Mouse (Mus musculus) heart, adult 2 months (tissue): Measurements from ENCODE around the gene B3gnt8. TPM values are rescaled to one million over a fixed set of nuclear protein-coding genes. Genes with fewer than 3 reads are reported as not detected.
A peak's percentile ranks its signal among the peaks of the same experiment; 100 is the strongest.

ENCODE experiments used
- DNase-seq, 2 experiments: peaks; one replicate each; pipeline ENCODE4 v3.0.0; 2021
- H3K27ac ChIP-seq: fragments of 200-600 bp; 2 replicates; pipeline ENCODE4 v1.8.1; 2022
- H3K27me3 ChIP-seq: fragments of 200-500 bp; 2 replicates; pipeline ENCODE4 v1.6.1; 2012; ENCODE audit warnings: mild to moderate bottlenecking, low read length, inconsistent platforms, mixed read lengths; ENCODE audit not compliant: control insufficient read depth, insufficient read depth
- H3K36me3 ChIP-seq: fragments of 200-500 bp; 2 replicates; pipeline ENCODE4 v1.6.1; 2012; ENCODE audit warnings: low read length, inconsistent platforms; ENCODE audit not compliant: control insufficient read depth, insufficient read depth
- H3K4me1 ChIP-seq: fragments of 200-500 bp; 2 replicates; pipeline ENCODE4 v1.6.1; 2011; ENCODE audit warnings: low read length; ENCODE audit not compliant: control insufficient read depth, insufficient read depth
- H3K4me3 ChIP-seq: fragments of 200-600 bp; 2 replicates; pipeline ENCODE4 v1.8.1; 2022
- H3K79me2 ChIP-seq: fragments of 200-500 bp; replicated peaks from 2 replicates; pipeline ENCODE4 v1.6.1; 2012; ENCODE audit warnings: mild to moderate bottlenecking, inconsistent platforms, low read length, moderate library complexity, mixed read lengths; ENCODE audit not compliant: control insufficient read depth, insufficient read depth
- H3K9ac ChIP-seq: fragments of 200-500 bp; 2 replicates; pipeline ENCODE4 v1.6.1; 2012; ENCODE audit warnings: low read depth, mild to moderate bottlenecking, control low read depth, inconsistent platforms, low read length, mixed read lengths
- CTCF ChIP-seq: fragments of 200-600 bp; IDR thresholded peaks from 2 replicates; pipeline ENCODE4 v1.8.1; 2022; ENCODE audit warnings: antibody characterized with exemption, mild to moderate bottlenecking, moderate library complexity
- EP300 ChIP-seq: fragments of 200-500 bp; IDR thresholded peaks from 2 replicates; pipeline ENCODE4 v1.6.1; 2011; ENCODE audit warnings: low read depth, low read length, control low read depth; ENCODE audit not compliant: insufficient read depth
- POLR2A ChIP-seq: fragments of 200-500 bp; IDR thresholded peaks from 2 replicates; pipeline ENCODE4 v1.6.1; 2011; ENCODE audit warnings: mild to moderate bottlenecking, low read depth, low read length, control low read depth; ENCODE audit not compliant: insufficient read depth
- WGBS: fragments of 180-500 bp; shearing (Covaris S2); methylation state at CpG from one replicate; pipeline ENCODE4 v1.1.7; 2018; 5-methylcytosine and 5-hydroxymethylcytosine counted together
- intact Hi-C: fragments of 180-260 bp; cut with DNase I; formaldehyde crosslinking; loops from one replicate; pipeline ENCODE4 v1.15.1; 2025
- polyA plus RNA-seq: library from polyadenylated mRNA; depleted of rRNA; stranded (reverse); fragments of >200 nt; gene quantifications from 2 replicates; pipeline ENCODE4 v1.2.3, GENCODE M21; 2012
- total RNA-seq, 2 experiments: library from RNA; stranded (reverse); gene quantifications; 2 replicates each; pipeline ENCODE4 v1.2.3; 2021

B3gnt8 gene
- total and polyA plus RNA-seq, 3 experiments, result 2.3 to 6.4 (median 3.8) TPM

DNA sequence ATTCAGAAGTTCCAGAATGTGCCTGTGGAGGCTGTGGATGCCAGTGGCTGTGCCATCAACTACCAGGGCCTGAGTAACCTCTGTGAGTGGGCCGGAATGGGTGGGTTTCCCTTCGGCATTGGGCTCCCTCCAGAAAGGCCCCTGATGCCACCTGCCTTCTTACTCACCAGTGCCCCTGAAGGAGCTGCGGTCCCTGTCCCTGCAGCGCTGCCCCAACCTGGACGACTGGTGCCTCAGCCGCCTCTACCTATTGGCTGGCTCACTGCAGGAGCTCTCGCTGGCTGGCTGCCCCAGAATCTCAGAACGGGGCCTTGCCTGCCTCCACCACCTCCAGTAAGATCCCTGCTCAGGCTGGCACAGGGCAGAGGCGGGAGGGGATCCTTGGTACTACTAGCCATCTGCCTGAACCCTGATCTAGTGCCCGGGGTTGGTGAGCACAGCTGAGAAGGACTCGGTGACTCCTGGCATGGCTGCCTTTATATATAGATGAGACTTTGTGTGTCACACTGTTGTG, 2.5 kb upstream of the B3gnt8 start:
- WGBS, result 87% methylated on average over 11 of the region's 11 CpGs

DNA sequence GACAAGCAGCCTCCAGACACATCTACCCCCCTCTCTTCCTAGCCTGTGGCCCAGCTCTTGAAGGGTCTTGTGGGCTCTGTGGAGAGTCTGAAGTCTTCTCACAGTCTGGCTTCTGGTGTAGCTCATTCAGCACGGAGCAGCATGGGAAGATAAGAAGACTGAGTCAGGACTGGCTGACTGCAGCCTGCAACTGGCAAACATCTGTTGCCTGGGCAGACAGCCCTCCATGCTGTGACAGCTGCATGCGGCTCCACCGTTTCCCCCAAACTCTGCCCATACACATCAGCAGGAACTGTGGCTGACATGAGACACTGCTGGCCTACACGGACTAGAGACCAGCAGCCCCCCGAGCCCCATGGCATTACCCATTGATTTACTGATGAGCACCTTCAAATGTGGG, 1.6 kb upstream of the B3gnt8 start:
- peaks cover 6% of the 10 kb centered on the region for H3K4me1 ChIP-seq
- WGBS, result 41% methylated on average over 5 of the region's 5 CpGs
- 0 out of 2 replicates have a peak, but pooled peaks have one; percentile 67 for TF ChIP-seq EP300
- TF ChIP-seq CTCF, result no peak
- 0 out of 2 replicates have a peak, but pooled peaks have one; percentile 20 for TF ChIP-seq POLR2A
- no peaks in the 10 kb centered on the region for H3K27me3 ChIP-seq
- H3K4me3 ChIP-seq, result no peak overlapping the region
- H3K79me2 ChIP-seq, result no peaks in the 10 kb centered on the region
- no peaks in the 10 kb centered on the region for H3K36me3 ChIP-seq
- no peak overlapping the region for H3K27ac ChIP-seq
- peak; percentile 74 for DNase-seq
- intact Hi-C loops, result no loop called here
- no peak overlapping the region for H3K9ac ChIP-seq

More for the DNA sequence above, 2.5 kb upstream of the B3gnt8 start:
- no peak overlapping the region for H3K9ac ChIP-seq
- no peaks in the 10 kb centered on the region for H3K27me3 ChIP-seq
- DNase-seq, result no peak
- no peaks in the 10 kb centered on the region for H3K79me2 ChIP-seq
- no peaks in the 10 kb centered on the region for H3K36me3 ChIP-seq
- no peak overlapping the region for H3K27ac ChIP-seq
- intact Hi-C loops, result no loop called here
- no peak overlapping the region for H3K4me3 ChIP-seq
- peaks cover 6% of the 10 kb centered on the region for H3K4me1 ChIP-seq
- no peak for TF ChIP-seq CTCF
- no peak for TF ChIP-seq EP300
- no peak for TF ChIP-seq POLR2A

DNA sequence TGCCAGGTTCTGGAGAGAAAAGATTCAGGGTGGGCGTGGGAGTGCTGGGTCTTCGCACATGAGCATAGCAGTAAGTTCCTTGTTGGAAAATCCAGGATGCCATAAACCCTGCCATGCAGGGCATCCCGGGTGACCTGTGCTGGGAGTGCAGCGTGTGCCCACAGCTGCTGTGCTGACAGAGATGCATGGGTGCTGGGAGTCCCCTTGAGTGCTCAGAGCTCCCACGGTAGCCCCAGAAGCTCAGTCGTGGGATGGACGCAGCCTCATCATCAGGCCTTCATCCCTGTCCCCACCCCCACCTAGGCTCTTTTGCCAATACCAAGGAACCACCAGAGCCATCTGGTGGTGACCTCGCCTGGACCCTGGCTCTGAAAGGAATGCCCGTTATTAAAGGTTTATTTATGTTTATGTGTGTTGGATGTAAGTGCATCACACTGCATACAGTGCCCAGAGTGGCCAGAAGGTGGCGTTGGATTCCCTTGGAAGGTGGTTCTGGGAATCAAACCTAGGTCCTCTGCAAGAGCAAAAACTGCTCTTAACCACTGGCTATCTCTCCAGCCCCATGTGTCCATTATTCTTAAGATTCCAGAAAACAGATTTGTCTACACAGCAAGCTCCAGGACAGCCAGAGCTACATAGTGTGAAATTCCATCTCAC, 732 bp upstream of the B3gnt8 start:
- H3K36me3 ChIP-seq, result no peaks in the 10 kb centered on the region
- H3K27me3 ChIP-seq, result no peaks in the 10 kb centered on the region
- H3K79me2 ChIP-seq, result no peaks in the 10 kb centered on the region
- intact Hi-C loops, result loop anchor here (2.0 kb wide), 1 partner anchor 33 kb away; the partner anchor contains the start of genes Bckdha and Exosc5
- DNase-seq, result peak in 1 of 2 experiments; percentile 50
- TF ChIP-seq POLR2A, result no peak
- peak; percentile 64 for TF ChIP-seq CTCF
- TF ChIP-seq EP300, result no peak
- H3K4me1 ChIP-seq, result peaks cover 6% of the 10 kb centered on the region
- no peak overlapping the region for H3K9ac ChIP-seq
- no peak overlapping the region for H3K4me3 ChIP-seq
- H3K27ac ChIP-seq, result peak overlapping the region; percentile 81
- 75% methylated on average over 10 of the region's 10 CpGs for WGBS

DNA sequence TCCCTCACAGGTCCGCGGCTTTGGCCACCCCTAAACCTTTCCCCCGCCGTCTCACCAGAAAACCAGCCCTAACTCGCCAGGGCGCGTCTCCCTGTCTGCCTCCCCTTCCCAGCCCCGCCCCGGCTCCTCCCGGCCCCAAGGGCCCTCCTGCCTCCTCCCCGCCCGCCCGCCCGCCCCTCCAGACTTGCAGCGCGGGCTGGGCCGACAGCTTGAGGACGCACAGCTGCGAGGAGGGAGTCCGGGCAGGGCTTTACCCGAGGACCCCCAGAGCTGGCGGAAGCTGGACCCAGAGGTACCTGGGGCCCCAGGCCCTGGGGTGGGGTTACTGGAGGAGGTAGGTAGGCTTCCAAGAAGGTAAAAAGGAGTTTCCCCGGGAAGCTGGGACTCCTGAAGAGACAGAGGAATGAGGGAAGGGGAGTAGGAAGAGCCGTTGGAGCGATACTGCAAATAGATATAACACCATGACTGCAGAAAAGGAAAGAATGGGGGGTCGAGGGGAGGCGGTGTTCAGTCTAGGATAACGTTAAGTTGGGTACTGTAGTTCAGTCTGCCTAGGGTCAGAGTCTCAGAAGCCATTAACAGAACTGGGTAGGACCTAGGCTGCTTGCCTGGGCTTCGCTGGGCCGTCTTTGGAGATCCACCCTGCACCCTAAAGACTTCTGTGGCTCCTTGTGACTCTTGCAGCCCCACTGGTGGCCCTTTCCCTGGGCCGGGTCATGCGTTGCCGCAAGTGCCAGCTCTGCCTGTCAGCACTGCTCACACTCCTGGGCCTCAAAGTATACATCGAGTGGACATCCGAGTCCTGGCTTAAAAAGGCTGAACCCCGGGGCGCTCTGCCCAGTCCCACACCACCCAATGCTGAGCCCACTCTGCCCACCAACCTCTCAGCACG, 1.2 kb downstream of the B3gnt8 start:
- Histone ChIP-seq H3K4me1 (peaks cover 6% of the 10 kb centered on the region), H3K27me3 (no peaks in the 10 kb centered on the region), H3K36me3 (no peaks in the 10 kb centered on the region), H3K79me2 (no peaks in the 10 kb centered on the region), H3K9ac (peak overlapping the region; percentile 85), H3K27ac (peak overlapping the region; percentile 81), H3K4me3 (peak overlapping the region; percentile 53)
- TF ChIP-seq CTCF (no peak), POLR2A (peak; percentile 52; the same call in 1 of the 2 replicates)
- intact Hi-C loops, result loop anchor here (2.0 kb wide), 1 partner anchor 31 kb away; the partner anchor contains the start of genes Bckdha and Exosc5
- peak; percentile 85 for DNase-seq
- WGBS, result 17% methylated on average over 38 of the region's 38 CpGs

DNA sequence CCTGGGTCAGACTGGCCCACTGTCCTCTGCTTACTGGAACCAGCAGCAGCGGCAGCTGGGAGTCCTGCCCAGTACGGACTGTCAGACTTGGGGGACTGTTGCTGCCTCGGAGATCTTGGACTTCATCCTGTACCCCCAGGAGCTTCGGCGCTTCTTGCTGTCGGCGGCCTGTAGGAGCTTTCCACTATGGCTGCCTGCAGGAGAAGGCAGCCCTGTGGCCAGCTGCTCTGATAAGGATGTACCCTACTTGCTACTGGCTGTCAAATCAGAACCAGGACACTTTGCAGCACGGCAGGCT, 1.8 kb downstream of the B3gnt8 start:
- Histone ChIP-seq H3K27me3 (no peaks in the 10 kb centered on the region), H3K79me2 (no peaks in the 10 kb centered on the region), H3K36me3 (no peaks in the 10 kb centered on the region), H3K4me1 (peaks cover 6% of the 10 kb centered on the region), H3K27ac (no peak overlapping the region; the same call in 1 of the 2 replicates), H3K4me3 (peak overlapping the region; percentile 53; the same call in 1 of the 2 replicates), H3K9ac (peak overlapping the region; percentile 72)
- intact Hi-C loops, result no loop called here
- TF ChIP-seq EP300, result no peak
- TF ChIP-seq POLR2A, result no peak
- no peak for TF ChIP-seq CTCF
- 37% methylated on average over 8 of the region's 8 CpGs for WGBS
- DNase-seq, result no peak

DNA sequence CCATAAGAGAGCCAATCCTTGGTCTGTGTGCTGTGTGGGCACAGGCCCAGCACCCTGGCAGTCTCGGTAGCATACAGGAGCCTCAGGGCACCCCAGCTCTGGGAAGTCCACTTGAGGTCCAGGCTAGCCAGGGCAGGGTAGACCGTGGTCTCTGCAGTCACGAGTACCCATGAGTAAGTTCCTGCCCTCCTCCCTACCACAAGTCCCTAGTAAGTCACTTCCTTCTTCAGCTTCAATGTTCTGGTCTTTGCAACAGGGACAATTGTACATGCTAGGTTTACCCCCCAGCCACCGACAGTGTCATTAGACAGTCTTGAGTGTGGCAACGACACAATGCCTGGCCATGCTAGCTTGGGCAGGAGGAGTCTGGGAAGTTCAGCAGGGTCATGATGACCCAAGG, 6.2 kb downstream of the B3gnt8 start:
- no peak overlapping the region for H3K27ac ChIP-seq
- intact Hi-C loops, result no loop called here

More for the DNA sequence above, 6.2 kb downstream of the B3gnt8 start:
- TF ChIP-seq EP300 (no peak), CTCF (no peak), POLR2A (no peak)
- H3K4me3 ChIP-seq, result no peak overlapping the region
- DNase-seq, result no peak
- H3K9ac ChIP-seq, result no peak overlapping the region
- no peaks in the 10 kb centered on the region for H3K27me3 ChIP-seq
- H3K79me2 ChIP-seq, result no peaks in the 10 kb centered on the region
- H3K36me3 ChIP-seq, result no peaks in the 10 kb centered on the region
- WGBS, result 80% methylated on average over 5 of the region's 5 CpGs
- no peaks in the 10 kb centered on the region; the same call in 1 of the 2 replicates for H3K4me1 ChIP-seq
